Mouse (Mus musculus) embryo, embryonic 11 days (tissue): ENCODE results near the gene Olfr1298.

ENCODE experiments used
- DNase-seq: peaks from one replicate; pipeline ENCODE4 v3.0.0-alpha.2; 2015

The Olfr1298 gene

DNA sequence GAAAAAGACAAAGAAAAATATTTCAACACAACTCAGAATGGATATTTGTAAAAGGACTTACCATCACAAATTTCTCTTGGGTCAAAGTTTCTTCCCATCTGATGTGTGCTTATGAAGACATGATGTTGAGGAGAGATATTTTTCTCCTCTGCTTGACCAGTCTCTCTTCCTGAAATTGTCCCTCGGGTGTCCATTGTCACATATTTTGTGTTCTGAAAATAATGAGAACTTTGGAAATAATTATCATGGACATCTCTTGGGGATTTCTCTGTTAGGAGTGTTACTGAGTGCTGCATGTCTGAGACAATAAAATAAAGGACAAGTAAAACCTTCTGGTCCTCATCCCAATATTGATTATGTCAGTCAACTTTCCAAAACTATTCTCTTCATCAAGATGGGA lies at the start of gene Olfr1298:
Gene Olfr1298, minus strand, starts transcription at position 101 of the 400 bp plus-strand sequence.
- no peak for DNase-seq

DNA sequence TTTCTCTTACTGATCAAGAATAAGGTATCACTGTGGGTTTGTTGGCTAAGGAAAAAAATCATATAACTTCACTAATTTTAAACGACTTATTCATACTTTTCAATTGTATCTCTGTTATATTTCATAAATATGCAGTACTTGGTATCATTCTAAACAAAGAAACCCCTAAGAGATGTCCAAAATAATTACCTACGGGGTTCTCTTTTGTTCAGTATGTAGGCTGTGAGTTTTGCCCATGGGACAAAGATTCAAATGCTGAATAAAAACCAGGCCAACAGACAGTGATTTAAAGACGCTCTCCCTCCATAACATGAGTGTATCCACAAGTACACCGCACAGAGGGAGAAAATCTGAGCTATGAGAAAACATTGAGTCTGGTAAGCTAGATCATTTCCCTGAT lies 12.1 kb upstream of the Olfr1298 start, which contains the start of gene Olfr1299:
Gene Olfr1299, plus strand, starts transcription at position 301 of the 400 bp plus-strand sequence.
- no peak for DNase-seq

DNA sequence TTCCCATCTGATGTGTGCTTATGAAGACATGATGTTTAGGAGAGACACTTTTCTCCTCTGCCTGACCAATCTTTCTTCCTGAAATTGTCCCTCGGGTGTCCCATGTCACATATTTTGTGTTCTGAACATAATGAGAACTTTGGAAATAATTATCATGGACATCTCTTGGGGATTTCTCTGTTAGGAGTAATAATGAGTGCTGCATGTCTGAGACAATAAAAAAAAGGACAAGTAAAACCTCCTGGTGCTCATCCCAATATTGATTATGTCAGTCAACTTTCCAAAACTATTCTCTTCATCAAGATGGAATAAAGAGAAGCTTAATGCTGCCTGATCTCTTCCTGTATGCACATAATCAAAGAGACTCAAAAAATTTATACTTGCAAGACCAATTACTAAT lies 22.6 kb downstream of the Olfr1298 start, which contains the start of gene Olfr1297:
Gene Olfr1297, minus strand, starts transcription at position 101 of the 400 bp plus-strand sequence.
- DNase-seq: no peak
